Mouse (Mus musculus) hindbrain, postnatal 0 days (tissue): ENCODE measurements at regions not wholly inside any gene's neighbourhood (a gene's known extent, or its start where the extent isn't known, plus 50 kb on each side); places are given as distances from the start of the nearest gene placed in this dataset.

Experiments used
- ATAC-seq: fragments of 200-750 bp; cut with Nextera tagmentation; 2 replicates; pipeline ENCODE4 v1.8.0; 2017; ENCODE audit warnings: mild to moderate bottlenecking, moderate TSS enrichment, moderate library complexity
- DNase-seq: peaks from one replicate; pipeline ENCODE4 v3.0.0-alpha.2; 2015; ENCODE audit warnings: low spot score
- H3K27ac ChIP-seq: fragments of 300-500 bp; sonication (generic); 2 replicates; pipeline ENCODE4 v1.5.1; 2014; ENCODE audit warnings: mild to moderate bottlenecking
- H3K27me3 ChIP-seq: fragments of 300-500 bp; sonication (generic); 2 replicates; pipeline ENCODE4 v1.6.1; 2014; ENCODE audit warnings: low read length, mixed read lengths; ENCODE audit not compliant: insufficient read depth
- H3K36me3 ChIP-seq: fragments of 300-500 bp; sonication (generic); 2 replicates; pipeline ENCODE4 v1.6.1; 2014; ENCODE audit warnings: low read length, mixed read lengths; ENCODE audit not compliant: insufficient read depth
- H3K4me1 ChIP-seq: fragments of 300-500 bp; sonication (generic); 2 replicates; pipeline ENCODE4 v1.6.1; 2014; ENCODE audit warnings: antibody characterized with exemption, low read length, mixed read lengths; ENCODE audit not compliant: insufficient read depth
- H3K4me2 ChIP-seq: fragments of 300-500 bp; sonication (generic); 2 replicates; pipeline ENCODE4 v1.6.1; 2014; ENCODE audit warnings: low read depth, mild to moderate bottlenecking, low read length, moderate library complexity, mixed read lengths
- H3K4me3 ChIP-seq: fragments of 300-500 bp; sonication (generic); 2 replicates; pipeline ENCODE4 v1.5.1; 2014; ENCODE audit warnings: low read length
- H3K9ac ChIP-seq: fragments of 300-500 bp; sonication (generic); replicated peaks from 2 replicates; pipeline ENCODE4 v1.6.1; 2014; ENCODE audit warnings: mild to moderate bottlenecking, low read length, moderate library complexity, mixed read lengths
- H3K9me3 ChIP-seq: fragments of 300-500 bp; sonication (generic); 2 replicates; pipeline ENCODE4 v1.6.1; 2016; ENCODE audit warnings: low read length, mixed read lengths
- CTCF ChIP-seq: IDR thresholded peaks from 2 replicates; pipeline ENCODE4 v1.5.1; 2016; ENCODE audit warnings: antibody characterized with exemption, control low read depth, low read depth
- WGBS: fragments of 180-500 bp; shearing (Covaris S2); extraction: QIAGEN DNeasy Blood & Tissue Kit; methylation state at CpG from one replicate; pipeline ENCODE4 v1.1.7; 2014; 5-methylcytosine and 5-hydroxymethylcytosine counted together

GRCm38 (mm10) chr16:76510861-76511260 is 137.2 kb upstream of the Nrip1 start:
- WGBS: 73% methylated on average over 8 of the region's 8 CpGs
- no peak for DNase-seq
- no peaks in the 10 kb centered on the region for H3K36me3 ChIP-seq
- no peak overlapping the region for H3K4me3 ChIP-seq
- H3K27ac ChIP-seq: no peak overlapping the region
- H3K4me1 ChIP-seq: no peaks in the 10 kb centered on the region
- H3K27me3 ChIP-seq: no peaks in the 10 kb centered on the region
- no peak for ATAC-seq
- H3K4me2 ChIP-seq: no peak overlapping the region
- no peak overlapping the region for H3K9ac ChIP-seq
- no peak for TF ChIP-seq CTCF
- H3K9me3 ChIP-seq: no peaks in the 10 kb centered on the region

DNA sequence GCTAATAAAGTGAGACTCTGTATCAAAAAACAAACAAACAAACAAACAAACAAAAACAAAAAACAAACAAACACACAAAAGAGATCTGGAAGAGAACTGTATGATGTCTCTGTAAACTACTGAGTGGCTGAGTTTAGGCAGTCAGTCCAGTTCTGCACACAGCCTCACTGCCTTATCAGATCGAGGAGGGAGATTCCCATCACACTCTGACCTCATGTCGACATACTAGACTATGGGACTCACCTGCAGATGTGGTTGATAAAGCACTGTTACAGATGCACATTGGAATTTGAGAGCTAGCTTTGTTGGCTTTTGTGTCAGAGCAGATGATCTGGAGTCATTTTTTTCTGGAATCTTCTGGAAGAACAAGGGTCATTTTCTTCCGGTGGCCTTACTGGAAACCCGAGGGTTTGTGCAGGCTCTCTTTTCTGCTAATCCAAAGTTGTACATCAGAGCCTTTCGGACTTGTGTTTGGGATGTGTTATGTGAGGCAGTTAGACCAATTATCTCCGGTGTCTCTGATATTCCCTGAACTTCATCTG is 135.6 kb upstream of the Nrip1 start:
- Histone ChIP-seq H3K4me2 (no peak overlapping the region), H3K4me3 (no peak overlapping the region), H3K4me1 (no peaks in the 10 kb centered on the region), H3K9ac (no peak overlapping the region), H3K9me3 (no peaks in the 10 kb centered on the region), H3K36me3 (no peaks in the 10 kb centered on the region), H3K27ac (no peak overlapping the region), H3K27me3 (no peaks in the 10 kb centered on the region)
- no peak for ATAC-seq
- no peak for DNase-seq
- no peak for TF ChIP-seq CTCF
- 95% methylated on average over 6 of the region's 6 CpGs for WGBS

DNA sequence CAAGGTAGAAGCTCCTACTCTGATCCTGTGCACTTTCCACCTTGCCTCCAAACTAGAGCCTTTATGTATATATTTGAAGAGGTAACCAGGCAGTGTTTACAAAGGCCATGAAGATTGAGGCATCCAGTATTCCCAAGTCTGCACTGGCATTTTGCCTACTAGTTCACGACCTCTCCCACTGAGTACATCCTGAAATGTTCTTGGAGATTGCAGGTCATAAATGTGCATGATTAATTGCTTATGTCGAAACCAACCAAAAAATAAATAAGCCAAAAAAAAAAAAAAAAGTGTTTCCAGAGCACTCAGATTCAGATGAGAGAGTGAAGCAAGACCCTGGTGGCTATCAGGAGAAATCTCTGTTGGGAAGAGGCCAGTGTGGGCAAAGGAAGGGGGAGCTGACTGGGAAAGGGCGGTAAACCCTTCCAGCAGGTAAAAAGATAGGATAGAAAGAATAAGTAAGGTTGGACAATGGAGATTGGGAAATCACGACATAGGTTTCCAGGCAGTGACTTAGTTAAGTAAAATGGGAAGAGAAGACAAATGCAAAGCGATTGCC is 133.6 kb upstream of the Nrip1 start:
- TF ChIP-seq CTCF: no peak
- no peaks in the 10 kb centered on the region for H3K4me1 ChIP-seq
- no peaks in the 10 kb centered on the region for H3K36me3 ChIP-seq
- ATAC-seq (no peak), DNase-seq (no peak)
- no peaks in the 10 kb centered on the region for H3K9me3 ChIP-seq
- WGBS: 92% methylated on average over 5 of the region's 5 CpGs
- no peak overlapping the region for H3K4me3 ChIP-seq
- no peak overlapping the region for H3K27ac ChIP-seq
- no peaks in the 10 kb centered on the region for H3K27me3 ChIP-seq
- H3K9ac ChIP-seq: no peak overlapping the region
- no peak overlapping the region for H3K4me2 ChIP-seq

DNA sequence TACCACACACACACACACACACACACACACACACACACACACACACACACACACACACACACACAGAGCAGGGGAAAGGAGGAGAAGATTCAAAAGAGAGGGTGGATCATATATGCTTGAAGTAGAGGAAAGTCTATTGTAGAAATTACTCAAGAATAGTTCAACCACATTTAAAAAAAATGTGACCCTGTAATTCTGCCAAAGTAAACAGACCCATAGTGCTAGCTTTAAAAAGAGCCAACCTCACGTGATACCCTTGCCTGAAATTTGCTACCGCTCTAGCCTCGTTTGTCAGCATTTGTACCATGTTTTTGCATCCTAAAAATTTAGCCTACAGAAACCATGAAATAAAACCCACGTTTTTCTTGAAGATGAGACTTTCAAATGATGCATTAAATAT is 132.6 kb upstream of the Nrip1 start:
- H3K4me2 ChIP-seq: no peak overlapping the region
- WGBS: 72% methylated on average over 4 of the region's 4 CpGs
- no peak overlapping the region for H3K27ac ChIP-seq
- H3K4me1 ChIP-seq: no peaks in the 10 kb centered on the region
- H3K4me3 ChIP-seq: no peak overlapping the region
- H3K36me3 ChIP-seq: no peaks in the 10 kb centered on the region
- no peaks in the 10 kb centered on the region for H3K9me3 ChIP-seq
- ATAC-seq (no peak), DNase-seq (no peak)
- no peak for TF ChIP-seq CTCF
- no peak overlapping the region for H3K9ac ChIP-seq
- H3K27me3 ChIP-seq: no peaks in the 10 kb centered on the region

DNA sequence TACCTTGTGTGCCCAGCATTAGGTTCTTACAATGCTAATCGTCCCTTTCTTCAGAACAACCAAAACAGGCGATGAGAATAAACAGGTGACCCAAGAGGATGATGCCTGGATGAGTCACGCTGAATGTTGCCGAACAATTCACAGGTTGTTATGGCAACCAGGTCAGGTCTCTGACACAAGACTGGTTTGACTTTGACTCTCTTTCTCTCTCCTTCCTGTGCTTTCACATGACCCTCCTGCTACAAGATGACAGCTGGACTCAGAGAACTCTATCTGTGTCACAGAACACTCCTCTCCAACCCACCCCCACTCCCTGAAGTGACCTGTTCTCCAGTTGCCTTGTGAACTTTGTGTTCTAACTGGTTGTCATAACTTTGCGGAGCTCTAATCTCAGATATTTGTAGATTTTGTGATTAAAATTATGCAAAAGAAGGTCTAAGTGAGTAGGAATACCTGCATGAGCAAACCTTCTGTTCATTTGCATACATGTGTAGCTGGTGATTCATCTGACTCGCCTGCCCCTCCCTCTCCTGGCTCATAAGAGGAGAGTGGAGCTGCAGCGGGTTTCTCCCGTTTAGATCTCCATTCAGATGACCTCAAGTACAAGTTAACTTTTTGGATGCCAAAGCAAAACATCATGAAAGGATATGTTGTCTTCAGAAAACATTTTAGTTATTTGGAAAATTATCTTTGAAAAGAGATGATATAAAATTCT is 126.2 kb upstream of the Nrip1 start:
- ATAC-seq (peak; percentile 43), DNase-seq (peak; percentile 21)
- Histone ChIP-seq H3K9ac (no peak overlapping the region), H3K9me3 (no peaks in the 10 kb centered on the region), H3K4me2 (no peak overlapping the region), H3K4me3 (no peak overlapping the region), H3K27ac (no peak overlapping the region), H3K27me3 (no peaks in the 10 kb centered on the region), H3K36me3 (no peaks in the 10 kb centered on the region), H3K4me1 (no peaks in the 10 kb centered on the region)
- TF ChIP-seq CTCF: no peak
- 72% methylated on average over 8 of the region's 8 CpGs for WGBS

DNA sequence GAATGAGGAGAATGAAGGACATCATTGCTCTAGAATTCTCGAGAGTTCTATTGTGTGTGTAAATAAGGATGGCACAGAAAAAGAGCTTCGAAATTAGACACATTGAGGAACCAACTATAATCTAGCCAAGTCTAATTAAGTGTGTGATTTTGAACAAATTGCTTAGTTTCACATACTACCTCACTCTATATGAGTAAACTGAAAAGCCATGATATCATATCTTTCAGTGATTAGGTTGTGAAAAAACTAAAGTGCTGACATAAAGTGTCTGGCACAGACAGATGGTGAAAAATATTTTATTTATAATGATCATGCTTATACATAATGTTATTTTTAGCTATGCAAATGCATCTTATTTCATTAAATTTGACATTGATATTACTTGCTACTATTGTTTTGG is 124.6 kb upstream of the Nrip1 start:
- no peak for TF ChIP-seq CTCF
- no peak for ATAC-seq
- Histone ChIP-seq H3K4me2 (no peak overlapping the region), H3K9me3 (no peaks in the 10 kb centered on the region), H3K36me3 (no peaks in the 10 kb centered on the region), H3K9ac (no peak overlapping the region), H3K27ac (no peak overlapping the region), H3K27me3 (no peaks in the 10 kb centered on the region), H3K4me3 (no peak overlapping the region), H3K4me1 (no peaks in the 10 kb centered on the region)
- 72% methylated on average over 2 of the region's 2 CpGs for whole genome bisulfite sequencing
- DNase-seq: no peak
